Mouse (Mus musculus) olfactory bulb, adult 2 months (tissue): ENCODE data around the gene Stk17b. TPM values are rescaled to one million over a fixed set of nuclear protein-coding genes. Genes with fewer than 3 reads are reported as not detected.

Source experiments
- H3K27ac ChIP-seq: fragments of 200-500 bp; 2 replicates; pipeline ENCODE4 v1.5.1; 2012; ENCODE audit warnings: low read depth, low read length; ENCODE audit not compliant: insufficient read depth
- H3K4me1 ChIP-seq: fragments of 200-500 bp; 2 replicates; pipeline ENCODE4 v1.6.1; 2012; ENCODE audit warnings: low read length; ENCODE audit not compliant: control insufficient read depth, insufficient read depth
- H3K4me3 ChIP-seq: fragments of 200-500 bp; 2 replicates; pipeline ENCODE4 v1.5.1; 2012; ENCODE audit warnings: mild to moderate bottlenecking, low read depth, low read length, moderate library complexity; ENCODE audit not compliant: insufficient read depth
- CTCF ChIP-seq: fragments of 200-500 bp; IDR thresholded peaks from 2 replicates; pipeline ENCODE4 v1.5.1; 2012; ENCODE audit warnings: low read depth, mild to moderate bottlenecking, low read length, moderate library complexity; ENCODE audit not compliant: insufficient read depth
- POLR2A ChIP-seq: fragments of 200-500 bp; IDR thresholded peaks from 2 replicates; pipeline ENCODE4 v1.6.1; 2012; ENCODE audit warnings: mild to moderate bottlenecking, low read depth, low read length, moderate library complexity; ENCODE audit not compliant: insufficient read depth
- WGBS: fragments of 180-500 bp; shearing (Covaris S2); methylation state at CpG from one replicate; pipeline ENCODE4 v1.1.7; 2018; 5-methylcytosine and 5-hydroxymethylcytosine counted together
- polyA plus RNA-seq: library from polyadenylated mRNA; stranded (reverse); fragments of >200 nt; gene quantifications from 2 replicates; pipeline ENCODE4 v1.2.4, GENCODE M21; 2012; ENCODE audit warnings: low replicate concordance; ENCODE audit not compliant: missing spikeins, insufficient read depth, insufficient read length

The Stk17b gene
- not detected in 2 replicates for polyA plus RNA-seq

DNA sequence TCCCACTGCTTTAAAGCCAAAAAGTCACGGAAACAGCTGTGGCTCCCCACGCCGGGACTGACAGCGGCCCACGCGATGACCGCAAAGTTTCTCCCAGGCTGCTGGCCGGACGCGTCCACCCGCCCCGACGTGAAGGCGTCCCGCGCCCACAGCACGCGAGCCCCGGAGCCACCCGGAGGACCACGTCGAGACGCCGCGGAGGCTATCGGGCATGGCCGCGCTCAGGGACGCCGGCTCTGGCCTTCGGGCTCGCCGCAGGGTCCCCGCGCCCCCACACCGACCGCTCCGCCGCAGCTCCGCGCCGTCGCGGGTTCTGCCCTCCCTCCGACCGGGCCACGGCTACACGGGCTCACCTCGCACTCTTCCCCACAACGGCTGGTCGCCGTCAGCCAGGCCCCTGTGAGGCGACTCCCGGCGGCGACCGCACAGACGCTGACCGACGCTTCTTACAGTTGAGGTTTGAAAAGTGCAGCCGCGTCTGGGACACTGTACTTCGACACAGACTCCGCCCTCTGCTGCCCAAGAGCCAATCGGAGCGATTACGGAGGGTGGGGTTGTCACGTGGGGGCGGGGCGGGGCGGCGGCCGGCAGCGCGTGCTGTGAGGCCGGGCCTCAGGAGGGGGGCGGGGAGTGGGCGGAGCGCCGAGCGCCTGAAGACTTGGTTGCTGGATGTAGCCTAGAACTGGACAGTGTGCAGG lies at the start of gene Stk17b:
Gene Stk17b, minus strand, starts transcription at position 504 of the 698 bp plus-strand sequence.
- TF ChIP-seq CTCF (no peak), POLR2A (no peak)
- Histone ChIP-seq H3K27ac (no peak within 1 kb of the TSS), H3K4me1 (0 out of 2 replicates have a peak, but pooled peaks cover 3% of the 10 kb centered on the region), H3K4me3 (peak within 1 kb of the TSS; percentile 55)
- WGBS = under 1% methylated on average over 75 of the region's 81 CpGs

DNA sequence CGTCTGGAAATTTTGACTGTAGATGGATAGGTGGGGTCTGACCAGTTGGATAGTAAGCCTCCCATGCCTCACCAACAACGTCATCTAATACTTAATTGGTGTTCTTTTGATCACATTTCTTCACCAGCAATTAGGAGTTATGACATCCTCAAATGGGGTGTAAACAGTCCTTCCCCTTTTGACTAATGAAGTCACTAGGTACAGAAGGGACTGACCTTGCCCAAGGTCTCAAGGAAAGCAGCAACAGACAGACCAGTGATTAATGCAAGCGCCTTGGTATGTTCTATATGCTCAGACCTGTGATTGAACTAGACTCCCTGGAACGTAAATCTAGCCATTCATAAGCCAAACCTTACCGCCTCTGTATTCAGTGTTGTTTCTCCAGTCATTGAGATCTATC lies 45.3 kb upstream of the Stk17b start:
- no peak overlapping the region for H3K4me3 ChIP-seq
- no peak overlapping the region for H3K27ac ChIP-seq
- TF ChIP-seq POLR2A = no peak
- TF ChIP-seq CTCF = no peak
- no peaks in the 10 kb centered on the region for H3K4me1 ChIP-seq
- WGBS = 91% methylated on average over 5 of the region's 5 CpGs

DNA sequence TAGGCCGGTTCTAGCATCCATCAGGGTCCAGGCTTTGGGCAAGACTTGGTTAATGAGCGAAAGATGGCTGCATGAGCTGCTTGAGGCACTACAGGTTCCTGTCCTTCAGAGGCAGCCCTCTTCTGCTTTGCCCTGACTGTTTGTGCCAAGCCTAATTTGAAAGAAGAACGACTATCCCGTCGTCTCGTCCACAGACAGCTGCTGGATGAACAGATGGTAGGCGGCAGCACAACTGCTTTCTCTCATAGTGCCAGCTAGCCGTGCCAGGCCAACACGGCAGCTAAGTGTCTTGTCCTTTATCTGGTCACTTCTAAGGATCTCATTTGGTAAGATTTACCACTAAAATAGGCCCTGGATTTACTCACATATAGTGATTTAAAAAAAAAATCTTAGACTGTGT lies 44.1 kb upstream of the Stk17b start:
- WGBS = 53% methylated on average over 9 of the region's 9 CpGs
- no peaks in the 10 kb centered on the region for H3K4me1 ChIP-seq
- H3K4me3 ChIP-seq = no peak overlapping the region
- TF ChIP-seq POLR2A (no peak), CTCF (no peak)
- no peak overlapping the region for H3K27ac ChIP-seq

DNA sequence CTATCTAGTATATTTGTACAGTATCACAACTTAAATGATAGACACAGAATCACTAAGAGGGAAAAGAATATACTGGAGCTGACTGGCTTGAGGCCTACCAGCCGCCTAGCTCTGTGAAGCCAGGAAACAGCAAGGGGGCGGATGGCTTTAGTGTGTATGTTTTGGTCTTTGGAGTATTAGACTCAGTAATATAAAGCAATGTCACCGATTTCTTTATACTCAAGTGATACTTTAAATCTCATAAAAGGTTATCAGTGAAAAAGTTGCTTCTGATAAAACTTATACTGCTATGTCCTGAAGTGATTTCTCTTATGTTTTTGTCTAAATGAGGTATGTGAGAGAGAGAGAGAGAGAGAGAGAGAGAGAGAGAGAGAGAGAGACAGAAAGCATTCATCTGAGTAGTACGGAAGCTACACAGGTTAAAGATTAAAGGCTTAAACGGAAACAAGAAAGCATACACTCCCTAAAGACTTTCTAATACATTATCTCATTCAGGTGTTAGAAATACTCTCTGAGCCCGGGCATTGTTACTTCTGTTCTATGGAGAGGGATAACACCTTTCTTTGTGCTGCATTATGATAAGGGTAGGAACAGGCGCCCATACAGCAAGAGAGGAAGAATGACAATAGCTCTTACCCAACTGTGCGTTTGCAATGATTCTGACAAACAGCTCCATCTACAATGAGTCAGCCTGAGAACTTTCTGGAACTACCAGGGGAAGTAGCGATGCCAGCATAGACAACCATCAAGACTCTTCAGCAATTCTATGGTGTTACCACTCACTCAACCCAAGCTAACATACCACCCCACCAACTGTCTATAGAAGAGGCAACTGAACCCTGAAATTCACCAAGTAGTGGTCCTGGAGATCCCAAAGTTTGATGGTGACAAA lies 39.7 kb upstream of the Stk17b start:
- 86% methylated on average over 9 of the region's 9 CpGs for WGBS
- H3K27ac ChIP-seq = no peak overlapping the region
- TF ChIP-seq CTCF = no peak
- TF ChIP-seq POLR2A = no peak
- no peak overlapping the region for H3K4me3 ChIP-seq
- H3K4me1 ChIP-seq = no peaks in the 10 kb centered on the region

DNA sequence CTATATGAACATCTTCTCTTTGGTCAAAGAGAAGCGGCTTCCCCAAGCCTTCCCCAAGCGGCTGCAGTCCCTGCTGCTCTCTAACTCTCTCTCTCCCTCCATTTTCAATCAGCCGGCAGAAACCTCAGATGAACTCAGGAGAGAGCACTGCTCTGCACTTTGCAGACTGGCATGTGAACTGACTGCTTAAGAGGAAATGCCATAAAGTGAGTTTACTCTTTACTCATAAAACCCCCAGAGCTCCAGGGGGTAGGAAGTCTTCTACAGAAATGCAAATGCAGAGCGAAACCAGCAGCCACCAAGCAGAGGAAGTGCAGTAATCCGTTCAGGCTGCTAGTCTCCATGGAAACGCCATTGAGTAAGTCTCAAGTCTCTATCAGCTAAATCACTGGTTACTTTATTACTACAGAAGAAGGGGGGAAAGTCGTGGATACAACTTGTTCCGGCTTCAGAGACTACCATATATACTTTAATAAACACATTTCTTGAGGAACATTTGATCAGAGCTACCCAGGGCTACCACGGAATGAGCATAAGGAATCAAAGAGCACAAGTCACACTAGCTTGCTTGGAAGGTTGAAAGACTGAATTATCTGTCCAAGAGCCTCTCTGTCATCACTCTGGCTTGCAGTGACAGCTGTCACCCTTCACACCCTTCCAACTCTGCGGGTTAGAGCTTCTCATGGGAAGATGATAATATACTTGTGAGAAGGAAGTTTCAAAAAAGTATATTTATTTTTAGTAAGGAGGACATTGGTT lies 38.8 kb upstream of the Stk17b start:
- peak overlapping the region; percentile 15; the same call in 1 of the 2 replicates for H3K4me3 ChIP-seq
- 5% methylated on average over 10 of the region's 10 CpGs for WGBS
- TF ChIP-seq CTCF (no peak), POLR2A (no peak)
- no peaks in the 10 kb centered on the region for H3K4me1 ChIP-seq
- H3K27ac ChIP-seq = no peak overlapping the region; the same call in 1 of the 2 replicates

DNA sequence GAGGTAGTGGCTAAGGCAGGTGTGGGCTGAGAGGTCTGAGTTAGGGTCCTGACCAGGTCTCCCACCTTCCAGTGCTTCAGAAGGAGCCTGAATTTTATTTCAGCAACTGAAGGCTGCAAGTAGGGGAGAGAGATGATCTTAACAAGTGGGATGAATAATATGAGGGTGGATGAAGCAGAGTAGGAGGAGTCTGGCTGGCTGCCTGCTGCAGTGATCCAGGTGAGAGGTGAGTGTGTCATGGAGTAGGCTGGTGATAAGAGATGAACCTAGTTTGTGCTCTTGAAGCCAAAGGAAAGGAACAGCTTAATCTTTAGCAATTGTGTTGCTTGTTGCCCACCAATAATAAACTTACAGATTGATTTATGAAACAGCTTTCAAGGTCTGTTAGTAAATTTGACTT lies 37.0 kb upstream of the Stk17b start:
- Histone ChIP-seq H3K4me3 (no peak overlapping the region), H3K4me1 (no peaks in the 10 kb centered on the region), H3K27ac (no peak overlapping the region)
- no peak for TF ChIP-seq CTCF
- no peak for TF ChIP-seq POLR2A

DNA sequence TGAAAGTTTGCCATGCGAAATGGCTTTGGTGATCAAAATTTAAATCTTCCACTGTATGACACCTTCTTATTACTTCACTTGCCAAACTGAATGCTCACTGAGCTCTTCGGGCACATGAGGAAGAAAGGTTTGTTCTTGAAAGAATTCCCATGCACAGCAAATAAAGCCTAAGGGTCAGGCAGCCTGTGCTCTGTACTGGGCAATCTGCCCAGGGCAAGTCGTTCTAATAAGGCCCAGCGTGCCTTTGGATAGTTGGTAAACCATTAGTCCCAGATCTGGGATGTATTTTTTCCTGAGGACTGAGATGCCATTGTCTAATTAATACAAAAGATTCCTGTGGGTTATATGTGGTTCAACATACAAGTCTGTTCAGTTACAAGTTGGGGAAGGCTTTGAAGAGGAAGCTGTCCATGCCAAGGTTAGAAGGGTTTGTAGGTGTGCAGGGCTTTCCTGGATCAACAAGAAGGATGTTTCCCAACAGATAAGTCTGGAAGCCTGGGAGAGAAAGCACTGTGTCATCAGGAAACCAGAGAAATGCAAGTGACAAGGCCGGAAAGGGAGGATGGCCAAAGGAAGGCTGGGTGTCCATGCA lies 35.1 kb upstream of the Stk17b start:
- H3K27ac ChIP-seq = no peak overlapping the region
- TF ChIP-seq CTCF (no peak), POLR2A (no peak)
- H3K4me3 ChIP-seq = no peak overlapping the region
- WGBS = 53% methylated on average over 5 of the region's 5 CpGs
- no peaks in the 10 kb centered on the region for H3K4me1 ChIP-seq

DNA sequence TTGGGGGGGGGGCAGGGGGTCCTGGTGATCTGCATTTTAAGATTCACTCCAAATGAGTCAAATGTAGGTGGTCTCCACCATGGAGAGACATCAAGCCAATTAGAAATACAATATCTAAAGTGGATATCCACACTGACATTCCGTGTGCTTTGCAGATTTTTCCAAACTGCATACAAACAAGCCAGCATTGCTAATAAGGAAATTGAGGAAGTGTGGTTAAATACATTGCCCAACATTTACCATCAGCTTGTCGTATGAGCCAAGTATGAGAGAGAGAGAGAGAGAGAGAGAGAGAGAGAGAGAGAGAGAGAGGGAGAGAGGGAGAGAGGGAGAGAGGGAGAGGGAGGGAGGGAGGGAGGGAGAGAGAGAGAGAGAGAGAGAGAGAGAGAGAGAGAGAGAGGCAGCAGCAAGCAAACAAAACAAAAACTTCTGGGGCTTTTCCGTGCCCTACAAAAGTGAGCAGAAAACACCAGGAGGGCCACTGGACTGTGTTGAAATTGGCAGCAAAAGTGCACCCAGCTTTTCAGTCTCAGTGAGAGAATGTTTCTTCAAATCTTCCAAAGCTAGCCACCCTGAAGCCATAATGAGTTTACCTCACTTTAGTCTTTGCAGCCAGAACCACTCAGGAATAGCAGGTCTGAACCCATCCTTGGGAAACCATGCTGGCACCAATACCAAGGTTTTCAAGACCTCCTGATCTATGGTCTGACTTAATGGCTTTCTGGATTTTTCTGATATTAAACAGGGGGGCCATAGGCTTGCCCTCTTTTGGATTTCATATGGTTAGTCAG lies 33.2 kb upstream of the Stk17b start:
- no peak for TF ChIP-seq CTCF
- TF ChIP-seq POLR2A = no peak
- Histone ChIP-seq H3K4me1 (no peaks in the 10 kb centered on the region; the same call in 1 of the 2 replicates), H3K4me3 (no peak overlapping the region), H3K27ac (no peak overlapping the region)
- WGBS = 43% methylated on average over 3 of the region's 3 CpGs
